In the genomic region with DNA sequence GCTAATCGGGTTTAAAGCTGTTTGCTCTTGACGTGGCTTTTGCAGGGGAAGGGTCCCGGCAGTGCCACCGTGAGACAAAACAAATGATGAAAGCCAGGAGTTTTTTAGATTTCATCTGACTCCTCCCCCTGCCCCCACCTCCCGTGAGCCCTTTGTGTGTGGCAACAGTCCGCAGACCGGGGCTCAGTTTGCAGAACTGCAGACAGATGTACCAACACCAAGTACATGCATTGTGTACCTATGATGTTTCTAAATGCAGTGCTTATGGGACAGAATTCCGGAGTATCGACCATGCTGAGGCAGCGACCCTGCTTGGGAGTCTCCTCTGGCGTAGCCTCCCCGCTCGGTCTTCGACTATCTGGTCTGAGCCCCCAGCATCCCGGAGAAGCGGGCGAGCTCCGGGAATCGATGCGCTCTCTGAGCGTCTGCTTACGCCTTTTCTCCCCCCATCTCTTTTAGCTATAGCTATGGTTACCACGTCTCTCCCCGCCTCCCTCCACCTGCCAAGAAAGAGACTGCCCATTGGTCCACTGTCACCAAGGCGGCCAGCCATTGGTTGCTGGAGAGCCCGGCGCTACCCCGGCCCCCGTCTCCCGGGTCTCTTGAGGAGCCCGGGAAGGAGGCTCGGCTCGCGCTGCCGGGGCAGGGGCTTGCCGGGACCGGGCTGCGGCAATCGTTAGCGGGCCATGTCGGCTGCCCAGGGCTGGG, we compare ENCODE assay signal across 8 mouse cellular contexts. TPM values are rescaled to one million over a fixed set of nuclear protein-coding genes. Genes with fewer than 3 reads are reported as not detected.
DNase-seq lines count a peak whose midpoint lies in the region; ATAC-seq and TF ChIP-seq lines count a peak whose summit lies in the region.

Gene Klhdc10, plus strand, starts transcription at position 561 of the 708 bp plus-strand sequence.

- no peaks in the 10 kb centered on the region; a peak in 1 of 4 replicates for H3K27me3 ChIP-seq in MEL (ENCODE audit: control insufficient read depth in 1 of 2, insufficient read depth in 2 of 2, low read length in 2 of 2)
- no peaks in the 10 kb centered on the region for H3K27me3 ChIP-seq in cerebellum, adult 2 months (ENCODE audit: control insufficient read depth, insufficient read depth, low read length)
- H3K27me3 ChIP-seq in forebrain, postnatal 0 days (ENCODE audit: insufficient read depth, low read length), result no peaks in the 10 kb centered on the region
- no peaks in the 10 kb centered on the region for H3K27me3 ChIP-seq in lung, embryonic 15.5 days

- peaks cover 0 to 10% of the 10 kb centered on the region in 2 experiments; a peak in 2 of 4 replicates for H3K4me1 ChIP-seq in MEL (ENCODE audit: control insufficient read depth in 1 of 2, insufficient read depth in 2 of 2, low read length in 2 of 2)
- peaks cover 3% of the 10 kb centered on the region; the same call in 1 of the 2 replicates for H3K4me1 ChIP-seq in cerebellum, adult 2 months (ENCODE audit: control insufficient read depth, insufficient read depth, low read length)
- H3K4me1 ChIP-seq in forebrain, postnatal 0 days (ENCODE audit: insufficient read depth), result 0 out of 2 replicates have a peak, but pooled peaks cover 4% of the 10 kb centered on the region
- H3K4me1 ChIP-seq in lung, embryonic 15.5 days, result peaks cover 6% of the 10 kb centered on the region; the same call in 1 of the 2 replicates

- no peaks in the 10 kb centered on the region for H3K9me3 ChIP-seq in MEL (replicated peaks; ENCODE audit: insufficient read depth, low read length)
- H3K9me3 ChIP-seq in forebrain, postnatal 0 days (ENCODE audit: low read length), result no peaks in the 10 kb centered on the region
- no peaks in the 10 kb centered on the region for H3K9me3 ChIP-seq in lung, embryonic 15.5 days

- peaks cover 0 to 17% of the 10 kb centered on the region in 2 experiments; a peak in 2 of 4 replicates for H3K36me3 ChIP-seq in MEL (ENCODE audit: control insufficient read depth in 1 of 2, insufficient read depth in 2 of 2, low read length in 2 of 2)
- H3K36me3 ChIP-seq in forebrain, postnatal 0 days (ENCODE audit: insufficient read depth), result no peaks in the 10 kb centered on the region
- H3K36me3 ChIP-seq in lung, embryonic 15.5 days, result no peaks in the 10 kb centered on the region

- peak; percentile 99 for DNase-seq in MEL (ENCODE audit: low read depth, low spot score)
- peak; percentile 99 to 100 for DNase-seq in cerebellum, adult 2 months
- peak; percentile 100 for DNase-seq in forebrain, postnatal 0 days
- peak; percentile 100 for DNase-seq in heart, postnatal 4 days
- peak; percentile 99 to 100 for DNase-seq in layer of hippocampus, adult 8-10 months (ENCODE audit: low spot score in 2 of 2)
- peak; percentile 99 for DNase-seq in ovary, adult 18-20 months (ENCODE audit: low spot score)
- DNase-seq in thymus, postnatal 0 days (ENCODE audit: low spot score), result peak; percentile 99

- TF ChIP-seq RAD21 in MEL (IDR thresholded peaks at IDR 0.05; ENCODE audit: low read depth, low read length), result no peak

- TF ChIP-seq EP300 in MEL (IDR thresholded peaks at IDR 0.05; ENCODE audit: low read depth in 1 of 2, low read length in 2 of 2), result peak in 1 of 2 experiments; percentile 35; a peak in 1 of 4 replicates

- under 1% methylated on average over 41 of the region's 41 CpGs for WGBS in cerebellum, adult 2 months
- WGBS in forebrain, postnatal 0 days, result 4% methylated on average over 41 of the region's 41 CpGs
- WGBS in lung, embryonic 15.5 days, result under 1% methylated on average over 40 of the region's 41 CpGs

- H3K27ac ChIP-seq in MEL (ENCODE audit: control insufficient read depth, low read depth, low read length), result peak within 1 kb of the TSS; percentile 94
- H3K27ac ChIP-seq in cerebellum, adult 2 months (ENCODE audit: insufficient read depth, low read length), result peak within 1 kb of the TSS; percentile 87
- peak within 1 kb of the TSS; percentile 99 for H3K27ac ChIP-seq in forebrain, postnatal 0 days (ENCODE audit: low read depth, low read length)
- peak within 1 kb of the TSS; percentile 98 for H3K27ac ChIP-seq in lung, embryonic 15.5 days

- peak within 1 kb of the TSS; percentile 49 for H3K4me2 ChIP-seq in forebrain, postnatal 0 days (ENCODE audit: low read depth)
- peak within 1 kb of the TSS; percentile 65 for H3K4me2 ChIP-seq in lung, embryonic 15.5 days

- ATAC-seq in forebrain, postnatal 0 days, result peak; percentile 99
- ATAC-seq in lung, embryonic 15.5 days (ENCODE audit: borderline replicate concordance, extremely low read depth, low FRiP score, low TSS enrichment), result peak; percentile 100

- TF ChIP-seq CTCF in MEL (IDR thresholded peaks at IDR 0.05 in 2 of 3, conservative IDR thresholded peaks at IDR 0.05 in 1 of 3; ENCODE audit: control insufficient read depth in 1 of 3, insufficient read depth in 1 of 3, low read depth in 2 of 3, low read length in 3 of 3, poor library complexity in 1 of 3, severe bottlenecking in 1 of 3), result no peak
- TF ChIP-seq CTCF in cerebellum, adult 2 months (IDR thresholded peaks at IDR 0.05; ENCODE audit: borderline replicate concordance, insufficient read depth, low read depth, low read length), result no peak
- TF ChIP-seq CTCF in forebrain, postnatal 0 days (IDR thresholded peaks at IDR 0.05; ENCODE audit: low read depth), result 0 out of 2 replicates have a peak, but pooled peaks have one; percentile 19

- H3K79me2 ChIP-seq in MEL (ENCODE audit: control insufficient read depth, insufficient read depth, low read length, poor library complexity), result peaks cover 24% of the 10 kb centered on the region

- H3K4me3 ChIP-seq in MEL (ENCODE audit: control insufficient read depth in 1 of 2, insufficient read depth in 1 of 2, low read depth in 2 of 2, low read length in 2 of 2), result peak within 1 kb of the TSS; percentile 82 to 90
- H3K4me3 ChIP-seq in cerebellum, adult 2 months (replicated peaks; ENCODE audit: insufficient read depth, low read depth, low read length), result peak within 1 kb of the TSS; percentile 97
- peak within 1 kb of the TSS; percentile 74 for H3K4me3 ChIP-seq in forebrain, postnatal 0 days (ENCODE audit: low read depth, low read length)
- peak within 1 kb of the TSS; percentile 97 for H3K4me3 ChIP-seq in lung, embryonic 15.5 days

- peak within 1 kb of the TSS; percentile 88 for H3K9ac ChIP-seq in MEL (ENCODE audit: control insufficient read depth, low read depth, low read length, poor library complexity, severe bottlenecking)
- peak within 1 kb of the TSS; percentile 93 for H3K9ac ChIP-seq in forebrain, postnatal 0 days
- H3K9ac ChIP-seq in lung, embryonic 15.5 days, result peak within 1 kb of the TSS; percentile 91

- peak in 1 of 2 experiments; percentile 68; a peak in 2 of 4 replicates for TF ChIP-seq POLR2A in MEL (IDR thresholded peaks at IDR 0.05; ENCODE audit: control insufficient read depth in 1 of 2, insufficient read depth in 1 of 2, low read depth in 1 of 2, low read length in 2 of 2, poor library complexity in 1 of 2)
- peak; percentile 87; the same call in 1 of the 2 replicates for TF ChIP-seq POLR2A in cerebellum, adult 2 months (IDR thresholded peaks at IDR 0.05; ENCODE audit: borderline replicate concordance, insufficient read depth, low read length)

TF ChIP-seq in MEL, 35 proteins besides CTCF, POLR2A, EP300 and RAD21 (continues in another document):
- peak; percentile 49; the same call in 1 of the 2 replicates for TF ChIP-seq TCF12 (IDR thresholded peaks at IDR 0.05; ENCODE audit: low read depth, low read length)
- TF ChIP-seq MXI1 (IDR thresholded peaks at IDR 0.05; ENCODE audit: low read depth, low read length), result peak; percentile 61
- TF ChIP-seq ZKSCAN1 (IDR thresholded peaks at IDR 0.05; ENCODE audit: low read depth, low read length), result no peak
- TF ChIP-seq MYC (IDR thresholded peaks at IDR 0.05; ENCODE audit: low read depth, low read length), result peak; percentile 65; the same call in 1 of the 2 replicates
- peak; percentile 66 for TF ChIP-seq ELF1 (IDR thresholded peaks at IDR 0.05; ENCODE audit: low read depth, low read length)
- no peak for TF ChIP-seq MAFK (IDR thresholded peaks at IDR 0.05; ENCODE audit: borderline replicate concordance, low read depth, low read length)
- TF ChIP-seq ZNF384 (IDR thresholded peaks at IDR 0.05; ENCODE audit: low read depth, low read length), result peak; percentile 39; the same call in 1 of the 2 replicates
- no peak; the same call in 1 of the 2 replicates for TF ChIP-seq MEF2A (IDR thresholded peaks at IDR 0.05; ENCODE audit: extremely low read depth, insufficient replicate concordance, low read depth, low read length, poor library complexity, severe bottlenecking)
- no peak for TF ChIP-seq UBTF (IDR thresholded peaks at IDR 0.05; ENCODE audit: borderline replicate concordance, insufficient read depth, low read depth, low read length)
- TF ChIP-seq POLR2AphosphoS5 (IDR thresholded peaks at IDR 0.05; ENCODE audit: borderline replicate concordance, low read depth, low read length), result no peak
- TF ChIP-seq MYB (IDR thresholded peaks at IDR 0.05; ENCODE audit: low read depth, low read length), result no peak
- TF ChIP-seq ETS1 (IDR thresholded peaks at IDR 0.05; ENCODE audit: low read depth, low read length), result peak; percentile 52; the same call in 1 of the 2 replicates
- TF ChIP-seq ZMIZ1 (IDR thresholded peaks at IDR 0.05; ENCODE audit: low read depth, low read length), result peak; percentile 58; the same call in 1 of the 2 replicates
- TF ChIP-seq SMC3 (IDR thresholded peaks at IDR 0.05; ENCODE audit: low read depth, low read length), result no peak
- TF ChIP-seq KAT2A (conservative IDR thresholded peaks at IDR 0.05; ENCODE audit: low read depth, low read length), result peak; percentile 77; the same call in 1 of the 2 replicates
- peak; percentile 47; the same call in 1 of the 2 replicates for TF ChIP-seq BHLHE40 (IDR thresholded peaks at IDR 0.05; ENCODE audit: borderline replicate concordance, low read depth, low read length)
- peak; percentile 90 for TF ChIP-seq CHD2 (IDR thresholded peaks at IDR 0.05; ENCODE audit: low read length)
- TF ChIP-seq GATA1 (IDR thresholded peaks at IDR 0.05; ENCODE audit: low read depth, low read length), result no peak
- TF ChIP-seq MAX (IDR thresholded peaks at IDR 0.05; ENCODE audit: low read length), result peak; percentile 76

RNA-seq across cellular contexts. Expression of gene Klhdc10, which starts in this region (rescaled TPM):
- total RNA-seq in MEL (2012; rRNA removed), result 35.0 and 37.3 TPM in 2 replicates
- 10 to 100 TPM in 1 of 2 experiments, not detected in 1; 40.8 TPM for polyA plus RNA-seq in MEL (2012; ENCODE audit: insufficient read depth in 1 of 2, insufficient read length in 2 of 2, low read depth in 1 of 2, low replicate concordance in 2 of 2, missing spikeins in 1 of 2)
- 84.2 and 90.8 TPM in 2 replicates for polyA plus RNA-seq in cerebellum, adult 2 months (2012; rRNA removed)
- 111 and 160 TPM in 2 replicates for total RNA-seq in forebrain, postnatal 0 days (2014; rRNA removed)
- polyA plus RNA-seq in forebrain, postnatal 0 days (2015; fragmentation: Nextera tagmentation; extraction: Ambion mirVana), result 17.7 and 24.3 TPM in 2 replicates
- total RNA-seq in heart, postnatal 4 days (2021), result 10 to 100 TPM; 74.4 to 75.9 TPM
- total RNA-seq in layer of hippocampus, adult 8-10 months (2022), result 10 to 100 TPM; 82.8 to 88.4 (median 85.4) TPM
- polyA plus RNA-seq in lung, embryonic 15.5 days (2015; fragmentation: Nextera tagmentation; extraction: Ambion mirVana), result 21.5 and 23.2 TPM in 2 replicates
- 7.9 and 8.3 TPM in 2 replicates for polyA plus RNA-seq in thymus, postnatal 0 days (2015; fragmentation: Nextera tagmentation; extraction: Ambion mirVana)

Comparison
In these comparisons a context has a peak if more than half of its experiments do, and no peak if none do; other contexts are left out.
1. Peak in every context shown above with its lines: DNase-seq, ATAC-seq, H3K4me3 ChIP-seq and H3K27ac ChIP-seq.